ENCODE assay signal across 26 mouse cellular contexts in the genomic region with DNA sequence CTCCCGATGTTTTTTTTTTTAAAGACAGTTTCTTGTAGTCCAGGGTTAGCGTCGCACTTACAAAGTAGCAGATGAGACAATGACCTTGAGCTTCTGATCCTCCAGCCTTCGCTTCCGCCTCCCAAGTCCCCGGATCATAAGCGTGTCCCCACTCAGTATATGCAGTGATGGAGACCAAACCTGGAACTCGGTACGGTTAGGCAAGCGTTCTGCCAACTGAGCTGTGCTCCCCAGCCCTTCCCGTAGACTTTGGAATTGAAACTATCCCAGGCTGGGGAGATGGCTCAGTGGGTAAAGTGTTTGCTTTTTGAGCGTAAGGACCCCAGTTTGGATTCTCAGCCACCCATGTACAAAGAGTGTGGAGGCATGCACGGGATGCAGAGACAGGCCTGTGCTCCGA. TPM values are rescaled to one million over a fixed set of nuclear protein-coding genes. Genes with fewer than 3 reads are reported as not detected.
DNase-seq lines count a peak whose midpoint lies in the region; ATAC-seq lines count a peak whose summit lies in the region.
"Had no signal": no experiment of that assay in that cellular context is flagged by ENCODE, and none has a peak within 500 bp of the region (broad histone marks: within the 10 kb centered on the region; RNA-seq: fewer than 3 reads in every experiment).

No protein-coding gene starts in this region.

- H3K4me3 ChIP-seq in heart, embryonic 10.5 days = no peak overlapping the region
- H3K4me3 ChIP-seq in liver, embryonic 13.5 days (replicated peaks) = no peak overlapping the region
- H3K4me3 ChIP-seq in brown adipose tissue, adult 24 weeks (ENCODE audit: insufficient read depth, low read depth, low read length) = no peak overlapping the region
- no peak overlapping the region for H3K4me3 ChIP-seq in embryonic facial prominence, embryonic 12.5 days
- H3K4me3 ChIP-seq: embryonic facial prominence, embryonic 15.5 days; erythroblast, embryonic 14.5 days; forebrain, embryonic 10.5 days; hindbrain, embryonic 12.5 days had no signal

- DNase-seq in heart, embryonic 10.5 days (ENCODE audit: low spot score) = no peak
- DNase-seq in heart, adult 11 months = no peak
- no peak for DNase-seq in liver, embryonic 13.5 days
- DNase-seq in liver = no peak
- DNase-seq in left cerebral cortex, postnatal 14 days (ENCODE audit: low spot score in 2 of 2) = no peak
- DNase-seq: adrenal gland, postnatal 14 days; cerebellum, adult 18-20 months; cerebellum, adult 9-11 months; cerebellum, postnatal 36 days; heart, postnatal 4 days had no signal

- no peak overlapping the region for H3K9ac ChIP-seq in liver, embryonic 13.5 days
- H3K9ac ChIP-seq in embryonic facial prominence, embryonic 12.5 days = no peak overlapping the region
- H3K9ac ChIP-seq: embryonic facial prominence, embryonic 15.5 days; hindbrain, embryonic 12.5 days had no signal

- 93% methylated on average over 14 of the region's 14 CpGs for WGBS in heart, embryonic 10.5 days
- 88% methylated on average over 14 of the region's 14 CpGs for WGBS in liver, embryonic 13.5 days (ENCODE audit: insufficient replicate concordance)
- 95% methylated on average over 14 of the region's 14 CpGs for WGBS in embryonic facial prominence, embryonic 12.5 days

- no peak for ATAC-seq in liver, embryonic 13.5 days (ENCODE audit: low read depth)
- no peak for ATAC-seq in embryonic facial prominence, embryonic 12.5 days (ENCODE audit: insufficient number of reproducible peaks, insufficient read depth, low FRiP score, low TSS enrichment)
- ATAC-seq: activated CD4-positive, CD25-positive, alpha-beta regulatory T cell, adult 4 months; forebrain, embryonic 14.5 days; hindbrain, embryonic 16.5 days; inflammation-experienced regulatory T-cells, adult 6 months; Patski had no signal

- H3K36me3 ChIP-seq in heart, embryonic 10.5 days = peaks cover 17% of the 10 kb centered on the region
- H3K36me3 ChIP-seq in liver, embryonic 13.5 days = 0 out of 2 replicates have a peak, but pooled peaks cover 3% of the 10 kb centered on the region
- 0 out of 2 replicates have a peak, but pooled peaks cover 6% of the 10 kb centered on the region for H3K36me3 ChIP-seq in embryonic facial prominence, embryonic 12.5 days
- H3K36me3 ChIP-seq: hindbrain, embryonic 12.5 days had no signal

- H3K4me1 ChIP-seq in heart, embryonic 10.5 days = peaks cover 57% of the 10 kb centered on the region
- H3K4me1 ChIP-seq in liver, embryonic 13.5 days (replicated peaks) = peaks cover 81% of the 10 kb centered on the region
- peaks cover 41% of the 10 kb centered on the region for H3K4me1 ChIP-seq in brown adipose tissue, adult 24 weeks (ENCODE audit: control insufficient read depth, insufficient read depth, insufficient read length, low read length)
- H3K4me1 ChIP-seq in embryonic facial prominence, embryonic 12.5 days = peaks cover 39% of the 10 kb centered on the region

- H3K27ac ChIP-seq in heart, embryonic 10.5 days = peak overlapping the region; percentile 18; the same call in 1 of the 2 replicates
- peak overlapping the region; percentile 47; the same call in 1 of the 2 replicates for H3K27ac ChIP-seq in liver, embryonic 13.5 days
- H3K27ac ChIP-seq in brown adipose tissue, adult 24 weeks (replicated peaks; ENCODE audit: low read depth, low read length) = peak overlapping the region; percentile 28; the same call in 1 of the 2 replicates
- H3K27ac ChIP-seq in embryonic facial prominence, embryonic 12.5 days = peak overlapping the region; percentile 96; the same call in 1 of the 2 replicates
- H3K27ac ChIP-seq: hindbrain, embryonic 12.5 days had no signal

- H3K9me3 ChIP-seq in heart, embryonic 10.5 days = no peaks in the 10 kb centered on the region
- no peaks in the 10 kb centered on the region for H3K9me3 ChIP-seq in liver, embryonic 13.5 days (replicated peaks)
- no peaks in the 10 kb centered on the region for H3K9me3 ChIP-seq in embryonic facial prominence, embryonic 12.5 days
- H3K9me3 ChIP-seq: embryonic facial prominence, embryonic 15.5 days; forebrain, embryonic 10.5 days; hindbrain, embryonic 12.5 days had no signal

- H3K27me3 ChIP-seq in heart, embryonic 10.5 days (ENCODE audit: insufficient read depth, poor library complexity, severe bottlenecking) = no peaks in the 10 kb centered on the region
- H3K27me3 ChIP-seq in liver, embryonic 13.5 days = no peaks in the 10 kb centered on the region
- no peaks in the 10 kb centered on the region for H3K27me3 ChIP-seq in embryonic facial prominence, embryonic 12.5 days
- H3K27me3 ChIP-seq: CH12.LX; embryonic facial prominence, embryonic 15.5 days; hindbrain, embryonic 12.5 days; Patski had no signal

- intact Hi-C loops in left cerebral cortex, postnatal 14 days (cut with DNase I) = no loop called here

- no peak overlapping the region for H3K4me2 ChIP-seq in liver, embryonic 13.5 days
- H3K4me2 ChIP-seq in embryonic facial prominence, embryonic 12.5 days (replicated peaks) = no peak overlapping the region
- H3K4me2 ChIP-seq: embryonic facial prominence, embryonic 15.5 days; hindbrain, embryonic 12.5 days had no signal

RNA-seq across cellular contexts. Expression of a gene that starts 6.8 kb away (rescaled TPM):
- polyA plus RNA-seq in heart, embryonic 10.5 days (2016; fragmentation: Nextera tagmentation; extraction: Ambion mirVana) = 30.3 and 31.9 TPM in 2 replicates
- 11.1 and 14.5 TPM in 2 replicates for polyA plus RNA-seq in liver, embryonic 13.5 days (2015; fragmentation: Nextera tagmentation; extraction: Ambion mirVana)
- polyA plus RNA-seq in brown adipose tissue, adult 24 weeks (2012; ENCODE audit: insufficient read depth, insufficient read length, missing spikeins) = 10.6 and 12.2 TPM in 2 replicates
- polyA plus RNA-seq in embryonic facial prominence, embryonic 12.5 days (2016; fragmentation: Nextera tagmentation; extraction: Ambion mirVana) = 46.8 and 47.1 TPM in 2 replicates
- 10 to 100 TPM; 20.8 to 22.1 TPM for total RNA-seq in left cerebral cortex, postnatal 14 days (2021)

RNA-seq across cellular contexts. Expression of a gene that starts 28.7 kb away (rescaled TPM):
- 18.7 and 19.0 TPM in 2 replicates for polyA plus RNA-seq in heart, embryonic 10.5 days (2016; fragmentation: Nextera tagmentation; extraction: Ambion mirVana)
- 5.6 and 6.1 TPM in 2 replicates for polyA plus RNA-seq in liver, embryonic 13.5 days (2015; fragmentation: Nextera tagmentation; extraction: Ambion mirVana)
- polyA plus RNA-seq in brown adipose tissue, adult 24 weeks (2012; ENCODE audit: insufficient read depth, insufficient read length, missing spikeins) = 11.4 and 18.4 TPM in 2 replicates
- polyA plus RNA-seq in embryonic facial prominence, embryonic 12.5 days (2016; fragmentation: Nextera tagmentation; extraction: Ambion mirVana) = 23.2 and 25.9 TPM in 2 replicates
- total RNA-seq in left cerebral cortex, postnatal 14 days (2021) = 10 to 100 TPM; 27.4 to 27.7 TPM

RNA-seq across cellular contexts. Expression of a gene that starts 46.0 kb away (rescaled TPM):
- polyA plus RNA-seq in heart, embryonic 10.5 days (2016; fragmentation: Nextera tagmentation; extraction: Ambion mirVana) = 1,223 and 1,345 TPM in 2 replicates
- polyA plus RNA-seq in liver, embryonic 13.5 days (2015; fragmentation: Nextera tagmentation; extraction: Ambion mirVana) = 1,664 and 1,673 TPM in 2 replicates
- 575 and 685 TPM in 2 replicates for polyA plus RNA-seq in brown adipose tissue, adult 24 weeks (2012; ENCODE audit: insufficient read depth, insufficient read length, missing spikeins)
- 1,232 and 1,233 TPM in 2 replicates for polyA plus RNA-seq in embryonic facial prominence, embryonic 12.5 days (2016; fragmentation: Nextera tagmentation; extraction: Ambion mirVana)
- total RNA-seq in left cerebral cortex, postnatal 14 days (2021) = 100 to 1,000 TPM; 286 to 303 TPM

RNA-seq across cellular contexts. Expression of a gene that starts 47.2 kb away (rescaled TPM):
- 0.48 and 1.4 TPM in 2 replicates for polyA plus RNA-seq in heart, embryonic 10.5 days (2016; fragmentation: Nextera tagmentation; extraction: Ambion mirVana)
- polyA plus RNA-seq in liver, embryonic 13.5 days (2015; fragmentation: Nextera tagmentation; extraction: Ambion mirVana) = 0.35 TPM in 1 of 2 replicates, not detected in the other
- polyA plus RNA-seq in brown adipose tissue, adult 24 weeks (2012; ENCODE audit: insufficient read depth, insufficient read length, missing spikeins) = not detected in 2 replicates
- not detected in 2 replicates for polyA plus RNA-seq in embryonic facial prominence, embryonic 12.5 days (2016; fragmentation: Nextera tagmentation; extraction: Ambion mirVana)
- not detected for total RNA-seq in left cerebral cortex, postnatal 14 days (2021)
- total RNA-seq: adrenal gland, adult 18-20 months; adrenal gland, postnatal 14 days; CH12.LX; gastrocnemius, adult 8-10 months; gastrocnemius, postnatal 4 days; heart, adult 8-10 months; heart, postnatal 4 days had no signal
- polyA plus RNA-seq: activated CD4-positive, CD25-positive, alpha-beta regulatory T cell, adult 4 months; embryonic facial prominence, embryonic 15.5 days; erythroblast, embryonic 14.5 days; forebrain, embryonic 10.5 days; forebrain, embryonic 14.5 days; hindbrain, embryonic 12.5 days; hindbrain, embryonic 16.5 days; inflammation-experienced regulatory T-cells, adult 6 months; Patski had no signal

RNA-seq across cellular contexts. Expression of a gene that starts 51.8 kb away (rescaled TPM):
- polyA plus RNA-seq in heart, embryonic 10.5 days (2016; fragmentation: Nextera tagmentation; extraction: Ambion mirVana) = 47.8 and 49.8 TPM in 2 replicates
- 18.7 and 19.3 TPM in 2 replicates for polyA plus RNA-seq in liver, embryonic 13.5 days (2015; fragmentation: Nextera tagmentation; extraction: Ambion mirVana)
- 9.9 and 15.0 TPM in 2 replicates for polyA plus RNA-seq in brown adipose tissue, adult 24 weeks (2012; ENCODE audit: insufficient read depth, insufficient read length, missing spikeins)
- polyA plus RNA-seq in embryonic facial prominence, embryonic 12.5 days (2016; fragmentation: Nextera tagmentation; extraction: Ambion mirVana) = 56.1 and 57.9 TPM in 2 replicates
- total RNA-seq in left cerebral cortex, postnatal 14 days (2021) = 10 to 100 TPM; 64.0 to 69.7 TPM

Comparison
In these comparisons a context has a peak if more than half of its experiments do, and no peak if none do; other contexts are left out.
1. H3K27ac ChIP-seq: peak in every context shown above with its lines; median percentile 96 in embryonic facial prominence, embryonic 12.5 days; 47 in liver, embryonic 13.5 days; 28 in brown adipose tissue, adult 24 weeks; 18 in heart, embryonic 10.5 days.